Mouse (Mus musculus) midbrain, embryonic 12.5 days (tissue): Measurements from ENCODE around the gene Clps. TPM values are rescaled to one million over a fixed set of nuclear protein-coding genes. Genes with fewer than 3 reads are reported as not detected.
"Not testable (repeated sequence)": the region's sequence is repeated elsewhere in the genome, so short reads cannot be mapped to it uniquely, and the experiment has no call there.

Experiments used
- ATAC-seq: fragments of 200-750 bp; cut with Nextera tagmentation; 2 replicates; pipeline ENCODE4 v1.8.0; 2017; ENCODE audit warnings: low read depth, moderate TSS enrichment, moderate library complexity; ENCODE audit not compliant: low FRiP score
- H3K27ac ChIP-seq: fragments of 300-500 bp; sonication (generic); replicated peaks from 2 replicates; pipeline ENCODE4 v1.5.1; 2016; ENCODE audit warnings: mild to moderate bottlenecking
- H3K27me3 ChIP-seq: fragments of 300-500 bp; sonication (generic); 2 replicates; pipeline ENCODE4 v1.6.1; 2016; ENCODE audit warnings: mild to moderate bottlenecking
- H3K36me3 ChIP-seq: fragments of 300-500 bp; sonication (generic); 2 replicates; pipeline ENCODE4 v1.6.1; 2016
- H3K4me1 ChIP-seq: fragments of 300-500 bp; sonication (generic); 2 replicates; pipeline ENCODE4 v1.6.1; 2016
- H3K4me2 ChIP-seq: fragments of 300-500 bp; sonication (generic); replicated peaks from 2 replicates; pipeline ENCODE4 v1.6.1; 2016; ENCODE audit warnings: mild to moderate bottlenecking, moderate library complexity
- H3K4me3 ChIP-seq: fragments of 300-500 bp; sonication (generic); 2 replicates; pipeline ENCODE4 v1.5.1; 2016; ENCODE audit warnings: mild to moderate bottlenecking
- H3K9ac ChIP-seq: fragments of 300-500 bp; sonication (generic); replicated peaks from 2 replicates; pipeline ENCODE4 v1.6.1; 2016; ENCODE audit warnings: mild to moderate bottlenecking, moderate library complexity
- H3K9me3 ChIP-seq: fragments of 300-500 bp; sonication (generic); 2 replicates; pipeline ENCODE4 v1.6.1; 2016; ENCODE audit warnings: mild to moderate bottlenecking
- WGBS: fragments of 180-500 bp; shearing (Covaris S2); methylation state at CpG from one replicate; pipeline ENCODE4 v1.1.7; 2016; 5-methylcytosine and 5-hydroxymethylcytosine counted together
- polyA plus RNA-seq: library from polyadenylated mRNA; unstranded; fragments of >200 nt; fragmentation: Nextera tagmentation; extraction: Ambion mirVana; gene quantifications from 2 replicates; pipeline ENCODE4 v1.2.1, GENCODE M21; 2016

Clps gene
- polyA plus RNA-seq, 1 experiment from 2014 or later = not detected

DNA sequence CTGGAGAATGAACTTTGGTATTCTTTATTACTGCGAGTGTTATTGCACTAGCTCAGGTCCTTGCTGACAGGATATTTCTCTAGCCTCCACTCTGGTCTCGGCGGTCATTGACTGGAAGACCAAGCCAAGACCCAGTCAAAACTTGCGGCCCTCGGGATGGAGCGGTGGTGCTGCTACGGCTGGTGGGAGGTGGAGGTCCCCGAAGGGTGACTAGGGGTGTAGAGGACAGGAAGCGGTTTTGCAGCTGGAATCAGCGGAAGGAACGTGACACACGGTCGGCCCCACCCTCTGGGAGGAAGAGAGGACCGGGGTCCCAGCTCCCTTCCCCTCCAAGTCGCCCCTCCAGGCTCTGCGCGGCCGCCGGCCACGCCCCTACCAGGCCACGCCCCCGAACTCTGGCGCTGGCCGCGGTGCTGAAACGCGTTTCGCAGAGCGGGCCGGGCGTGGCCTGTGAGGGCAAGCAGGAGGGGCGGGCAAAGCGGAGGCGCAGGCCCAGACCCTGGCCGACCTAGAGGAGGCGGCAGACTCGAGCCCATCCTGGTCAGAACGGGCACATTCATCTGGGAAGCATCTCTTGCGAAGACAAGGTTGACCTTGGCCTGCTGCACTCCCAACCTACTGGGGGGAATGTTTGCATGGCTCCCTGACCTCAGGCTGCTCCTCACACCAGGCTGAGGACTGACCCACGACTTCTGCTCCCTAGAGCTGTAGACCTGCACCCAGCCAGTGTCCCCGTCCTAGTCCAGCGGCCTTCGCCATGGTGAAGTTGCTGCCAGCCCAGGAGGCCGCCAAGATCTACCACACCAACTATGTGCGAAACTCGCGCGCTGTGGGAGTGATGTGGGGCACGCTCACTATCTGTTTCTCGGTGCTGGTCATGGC lies 14.9 kb upstream of the Clps start, which contains the start of gene Lhfpl5:
Gene Lhfpl5, plus strand, starts transcription at position 398 of the 882 bp plus-strand sequence.
- Histone ChIP-seq H3K4me2 (peak within 1 kb of the TSS; percentile 59), H3K9me3 (no peaks in the 10 kb centered on the region), H3K36me3 (no peaks in the 10 kb centered on the region), H3K4me3 (peak within 1 kb of the TSS; percentile 39), H3K27me3 (0 out of 2 replicates have a peak, but pooled peaks cover 14% of the 10 kb centered on the region), H3K4me1 (peaks cover 13% of the 10 kb centered on the region), H3K9ac (peak within 1 kb of the TSS; percentile 28), H3K27ac (no peak within 1 kb of the TSS)
- peak; percentile 77 for ATAC-seq
- 13% methylated on average over 50 of the region's 50 CpGs for WGBS

DNA sequence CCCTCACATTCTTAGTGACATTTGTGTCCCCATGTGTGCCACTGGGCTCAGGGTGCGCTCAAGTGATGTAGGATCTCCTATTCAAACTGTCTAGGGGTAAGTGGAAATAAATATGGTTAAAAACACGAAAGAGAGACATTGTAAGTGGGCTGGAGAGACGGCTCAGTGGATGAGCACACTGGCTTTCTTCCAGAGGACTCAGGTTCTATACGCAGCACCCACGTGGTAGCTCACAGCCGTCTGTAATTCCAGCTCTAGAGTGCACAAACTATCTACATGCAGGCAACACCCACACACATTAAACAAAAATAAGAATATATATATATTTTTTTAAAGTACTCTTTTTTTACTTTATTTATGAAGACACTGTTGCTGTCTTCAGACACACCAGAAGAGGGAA lies 12.4 kb upstream of the Clps start:
- Histone ChIP-seq H3K9ac (no peak overlapping the region), H3K9me3 (no peaks in the 10 kb centered on the region), H3K4me2 (no peak overlapping the region), H3K27me3 (0 out of 2 replicates have a peak, but pooled peaks cover 14% of the 10 kb centered on the region), H3K4me1 (peaks cover 9% of the 10 kb centered on the region), H3K4me3 (no peak overlapping the region), H3K27ac (no peak overlapping the region), H3K36me3 (no peaks in the 10 kb centered on the region)
- WGBS = 80% methylated on average over 6 of the region's 6 CpGs
- ATAC-seq = no peak

DNA sequence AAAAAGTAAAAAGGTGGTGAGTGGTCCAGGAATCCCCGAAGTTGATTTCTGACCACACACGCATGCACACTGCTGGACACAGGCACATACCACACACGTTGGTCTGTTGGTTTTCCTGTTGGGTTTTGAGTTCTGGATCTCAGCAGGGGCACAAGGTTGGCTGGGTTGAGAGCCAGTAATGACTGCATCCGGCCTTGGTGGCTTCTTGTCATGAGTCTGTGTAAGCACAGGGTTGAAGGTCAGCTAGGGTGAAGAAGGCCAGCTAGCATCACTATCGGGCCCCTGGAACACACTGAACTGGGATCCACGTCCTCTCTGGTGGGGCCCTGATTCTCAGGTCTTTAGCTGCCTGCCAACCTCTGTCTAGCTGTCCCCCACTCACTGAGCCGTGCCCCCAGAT lies 12.0 kb upstream of the Clps start:
- WGBS = 86% methylated on average over 7 of the region's 7 CpGs
- Histone ChIP-seq H3K4me2 (no peak overlapping the region), H3K9ac (no peak overlapping the region), H3K4me3 (no peak overlapping the region), H3K9me3 (no peaks in the 10 kb centered on the region), H3K36me3 (no peaks in the 10 kb centered on the region), H3K27ac (no peak overlapping the region), H3K27me3 (0 out of 2 replicates have a peak, but pooled peaks cover 14% of the 10 kb centered on the region), H3K4me1 (peaks cover 9% of the 10 kb centered on the region)
- no peak for ATAC-seq

DNA sequence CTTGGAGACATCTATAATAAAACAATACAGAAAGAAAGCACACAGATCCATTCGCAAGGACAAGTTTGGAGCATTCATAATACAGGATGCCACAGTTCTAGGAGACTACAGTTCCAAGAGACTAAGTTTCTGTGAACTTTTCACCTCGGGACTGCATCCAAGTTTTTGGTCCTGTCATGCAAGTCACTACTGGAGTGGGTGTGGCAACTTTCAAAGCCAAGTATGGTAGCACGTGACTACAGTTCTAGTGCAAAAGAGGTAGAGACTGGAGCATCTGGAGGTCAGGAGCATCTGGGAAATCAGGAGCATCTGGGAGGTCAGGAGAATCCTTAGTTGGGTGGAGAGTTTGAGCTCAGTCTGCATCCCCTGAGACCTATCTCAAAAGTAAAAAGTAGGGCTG lies 11.3 kb upstream of the Clps start:
- no peaks in the 10 kb centered on the region for H3K36me3 ChIP-seq
- no peak for ATAC-seq
- H3K4me1 ChIP-seq = peaks cover 9% of the 10 kb centered on the region
- H3K4me2 ChIP-seq = no peak overlapping the region
- no peaks in the 10 kb centered on the region for H3K9me3 ChIP-seq
- no peak overlapping the region for H3K27ac ChIP-seq
- H3K27me3 ChIP-seq = 0 out of 2 replicates have a peak, but pooled peaks cover 14% of the 10 kb centered on the region
- no peak overlapping the region for H3K9ac ChIP-seq
- 83% methylated on average over 3 of the region's 3 CpGs for WGBS
- H3K4me3 ChIP-seq = no peak overlapping the region

DNA sequence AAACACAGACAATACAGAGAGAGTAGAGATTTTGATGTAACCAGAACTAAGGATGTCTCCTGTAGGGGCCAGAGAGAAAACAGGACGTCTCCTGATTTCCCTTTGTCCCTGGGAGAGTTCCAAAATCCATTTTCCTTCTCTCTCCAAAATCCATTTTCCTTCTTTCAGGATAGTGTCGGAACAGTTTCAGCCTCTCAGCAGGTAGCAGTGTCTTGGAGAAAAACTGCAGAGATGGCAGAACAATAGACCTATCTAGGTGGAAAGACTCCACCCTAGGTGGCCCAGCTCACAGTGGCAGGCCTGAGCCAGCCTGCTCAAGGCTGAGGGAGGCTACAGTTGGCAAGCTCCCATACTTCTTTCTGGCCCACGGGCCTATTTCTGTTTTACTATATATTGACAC lies 7.0 kb upstream of the Clps start:
- 15% methylated on average over 3 of the region's 3 CpGs for WGBS
- Histone ChIP-seq H3K36me3 (no peaks in the 10 kb centered on the region), H3K4me2 (no peak overlapping the region), H3K4me1 (no peaks in the 10 kb centered on the region), H3K27me3 (no peaks in the 10 kb centered on the region), H3K9me3 (no peaks in the 10 kb centered on the region), H3K9ac (no peak overlapping the region), H3K27ac (no peak overlapping the region), H3K4me3 (no peak overlapping the region)
- no peak for ATAC-seq

DNA sequence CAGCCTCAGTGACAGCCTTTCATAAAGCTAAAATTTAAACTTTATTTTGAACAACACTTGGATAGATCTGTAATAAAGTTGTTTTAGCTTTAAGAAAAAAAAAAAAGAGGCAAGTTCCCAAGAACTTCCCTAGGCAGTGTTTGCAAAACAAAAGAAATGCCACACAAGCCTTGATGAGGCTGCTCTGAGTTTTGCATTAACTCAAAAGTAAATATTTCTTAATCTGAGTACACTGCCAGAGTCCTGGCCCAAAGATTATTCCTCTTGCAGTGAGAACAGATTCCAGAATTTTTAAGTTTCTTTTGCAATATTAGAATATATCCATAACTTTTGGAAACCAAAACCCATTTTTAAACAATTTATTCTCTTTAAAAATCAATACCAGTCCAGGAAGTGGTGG lies 4.6 kb upstream of the Clps start:
- H3K9me3 ChIP-seq = no peaks in the 10 kb centered on the region
- no peaks in the 10 kb centered on the region for H3K27me3 ChIP-seq
- ATAC-seq = no peak
- no peak overlapping the region for H3K9ac ChIP-seq
- no peaks in the 10 kb centered on the region for H3K4me1 ChIP-seq
- H3K4me2 ChIP-seq = no peak overlapping the region
- H3K4me3 ChIP-seq = no peak overlapping the region
- H3K36me3 ChIP-seq = no peaks in the 10 kb centered on the region
- no peak overlapping the region for H3K27ac ChIP-seq

DNA sequence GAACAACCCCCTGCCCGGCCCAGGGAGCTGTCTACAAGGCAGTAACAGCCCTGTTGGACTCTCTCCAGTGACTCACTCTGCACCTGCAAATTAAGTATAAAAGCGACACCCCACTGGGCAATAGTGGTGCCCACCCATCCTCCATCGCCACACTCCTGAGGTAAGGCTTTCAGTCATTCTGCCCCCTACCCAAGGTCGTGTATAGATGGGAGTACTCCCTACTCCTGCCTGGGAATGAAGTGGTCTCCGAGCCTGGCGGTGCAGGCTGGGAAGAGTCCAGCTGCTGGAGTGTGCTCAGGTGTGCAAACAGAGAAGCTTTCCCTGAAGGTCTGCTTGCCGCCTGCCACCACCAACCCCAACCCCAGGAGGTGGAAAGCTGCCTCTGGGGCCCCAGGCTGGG lies 1.0 kb upstream of the Clps start:
- ATAC-seq = no peak
- no peaks in the 10 kb centered on the region for H3K9me3 ChIP-seq
- peaks cover 3% of the 10 kb centered on the region; the same call in 1 of the 2 replicates for H3K4me1 ChIP-seq
- no peak overlapping the region for H3K27ac ChIP-seq
- no peaks in the 10 kb centered on the region for H3K27me3 ChIP-seq
- no peak overlapping the region for H3K4me3 ChIP-seq
- H3K9ac ChIP-seq = no peak overlapping the region
- WGBS = 58% methylated on average over 7 of the region's 7 CpGs
- H3K36me3 ChIP-seq = no peaks in the 10 kb centered on the region
- no peak overlapping the region for H3K4me2 ChIP-seq

DNA sequence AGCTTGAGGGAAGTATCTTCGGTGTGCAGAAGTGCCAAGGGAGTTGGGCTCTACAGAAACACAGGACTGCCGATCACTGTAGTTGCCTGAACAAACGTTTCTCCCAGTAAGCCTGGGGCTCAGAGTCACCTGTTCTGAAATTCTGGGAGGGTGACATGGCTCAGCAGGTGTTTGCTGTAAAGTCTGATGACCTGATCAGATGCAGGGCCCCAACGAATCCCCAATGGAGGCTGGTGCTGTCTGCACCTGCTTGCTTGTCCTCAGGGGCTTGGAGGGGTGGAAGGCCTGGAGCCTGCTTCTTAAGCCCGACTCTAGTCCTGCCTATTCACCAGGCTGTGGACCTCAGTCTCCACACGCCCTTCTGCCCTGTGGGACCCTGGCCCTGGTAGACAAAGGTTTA lies 2.8 kb downstream of the Clps start:
- H3K4me3 ChIP-seq = no peak overlapping the region
- no peak for ATAC-seq
- no peaks in the 10 kb centered on the region for H3K36me3 ChIP-seq
- H3K4me2 ChIP-seq = no peak overlapping the region
- no peaks in the 10 kb centered on the region for H3K27me3 ChIP-seq
- no peaks in the 10 kb centered on the region for H3K9me3 ChIP-seq
- H3K9ac ChIP-seq = no peak overlapping the region
- 80% methylated on average over 6 of the region's 6 CpGs for WGBS
- H3K4me1 ChIP-seq = peaks cover 15% of the 10 kb centered on the region
- H3K27ac ChIP-seq = no peak overlapping the region

DNA sequence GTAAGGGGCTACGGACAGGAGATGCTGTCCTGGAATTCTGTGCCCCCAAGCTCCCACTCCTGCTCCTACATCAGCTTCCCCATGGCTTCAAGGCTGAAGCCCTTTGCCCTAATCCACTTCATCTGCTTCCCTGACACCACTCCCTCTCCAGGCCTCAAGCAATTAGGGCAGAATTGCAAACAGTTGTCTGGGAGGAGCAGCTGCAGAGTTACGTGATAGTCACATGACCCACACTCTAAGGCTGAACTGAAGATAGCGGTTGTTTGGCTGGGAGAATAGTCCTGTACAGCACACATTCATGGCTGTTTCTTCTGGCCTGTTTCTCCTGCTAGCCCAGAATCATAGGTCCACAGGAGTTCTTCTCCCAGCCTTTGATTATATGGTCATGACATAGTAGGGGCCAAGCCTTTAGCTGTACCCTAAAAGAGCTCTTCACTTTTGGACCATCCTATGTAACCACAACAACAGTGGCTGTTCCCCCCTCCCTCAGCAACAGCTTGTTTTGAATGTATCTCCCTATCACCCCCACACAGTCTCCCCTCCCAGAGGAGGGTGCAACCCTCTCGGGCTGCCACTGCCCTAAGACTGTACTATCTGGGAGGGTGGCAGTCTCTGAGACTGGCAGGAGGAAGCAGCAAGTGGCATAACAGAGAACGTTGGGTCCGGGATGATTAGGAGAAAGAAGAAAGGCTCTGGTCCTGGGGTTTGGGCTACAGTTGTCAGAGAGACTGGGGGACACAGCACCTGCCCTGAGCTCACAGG lies 3.8 kb downstream of the Clps start:
- no peak overlapping the region for H3K4me3 ChIP-seq
- H3K9ac ChIP-seq = no peak overlapping the region
- H3K9me3 ChIP-seq = no peaks in the 10 kb centered on the region
- H3K27me3 ChIP-seq = no peaks in the 10 kb centered on the region
- WGBS = 56% methylated on average over 6 of the region's 6 CpGs
- H3K36me3 ChIP-seq = no peaks in the 10 kb centered on the region
- no peak for ATAC-seq
- H3K4me2 ChIP-seq = no peak overlapping the region
- H3K4me1 ChIP-seq = peaks cover 15% of the 10 kb centered on the region
- H3K27ac ChIP-seq = no peak overlapping the region

DNA sequence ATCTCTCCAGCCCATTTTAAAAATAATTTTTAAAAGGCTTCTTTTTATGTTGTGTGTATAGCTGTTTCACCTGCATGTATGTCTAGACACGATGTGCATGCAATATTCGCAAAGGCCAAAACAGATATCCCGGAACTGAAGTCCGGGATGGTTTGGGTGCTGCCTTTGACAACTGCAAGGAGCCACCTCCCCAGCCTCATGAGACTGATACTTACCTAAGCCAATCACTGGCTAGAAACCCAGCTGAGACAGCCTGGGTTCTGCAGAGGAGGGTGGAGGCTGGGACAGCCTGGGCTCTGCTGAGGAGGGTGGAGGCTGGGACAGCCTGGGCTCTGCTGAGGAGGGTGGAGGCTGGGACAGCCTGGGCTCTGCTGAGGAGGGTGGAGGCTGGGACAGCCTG lies 6.5 kb downstream of the Clps start:
- H3K9me3 ChIP-seq, H3K4me2 ChIP-seq, H3K27ac ChIP-seq, H3K27me3 ChIP-seq, ATAC-seq, H3K4me3 ChIP-seq, H3K36me3 ChIP-seq, H3K9ac ChIP-seq: not testable (repeated sequence)
- H3K4me1 ChIP-seq = peaks cover 15% of the 10 kb centered on the region
- WGBS = 95% methylated on average over 4 of the region's 4 CpGs

DNA sequence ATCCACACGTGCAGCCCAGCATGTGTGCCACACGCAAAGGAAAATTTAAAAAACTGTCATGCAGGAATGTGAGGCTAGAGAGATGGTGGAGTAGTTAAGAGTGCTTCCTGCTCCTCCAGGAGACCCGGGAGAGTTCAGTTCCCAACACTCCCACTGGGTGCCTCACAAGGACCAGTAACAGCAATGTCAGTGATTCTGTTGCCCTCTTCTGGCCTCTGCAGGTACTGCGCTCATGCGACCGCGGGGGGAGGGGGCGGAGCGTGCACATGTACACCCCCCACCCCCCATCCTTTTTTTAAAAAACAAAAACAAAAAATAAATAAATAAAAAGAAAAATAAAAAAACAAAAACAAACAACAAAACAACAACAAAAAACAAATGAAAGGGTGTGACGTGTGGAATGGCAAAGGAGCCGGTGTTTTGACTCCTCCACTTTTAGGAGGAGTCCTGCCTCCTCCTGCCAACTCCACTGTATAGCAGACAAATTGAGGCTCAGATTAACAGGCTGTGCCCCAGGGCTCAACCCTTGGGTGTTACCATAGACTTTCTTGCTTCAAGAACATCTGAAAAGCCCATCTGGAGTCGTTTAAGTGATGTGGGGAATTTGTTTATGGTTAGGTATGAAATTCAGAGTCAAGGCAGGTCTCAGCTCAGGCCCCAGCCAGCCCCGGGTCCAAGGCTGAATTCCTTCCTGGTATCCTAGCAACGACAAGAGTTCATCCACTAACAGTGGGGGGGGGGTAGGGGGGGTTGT lies 7.3 kb downstream of the Clps start:
- H3K27me3 ChIP-seq = no peaks in the 10 kb centered on the region
- no peaks in the 10 kb centered on the region for H3K36me3 ChIP-seq
- H3K4me1 ChIP-seq = peaks cover 15% of the 10 kb centered on the region
- no peak overlapping the region for H3K4me2 ChIP-seq
- H3K27ac ChIP-seq = no peak overlapping the region
- no peak overlapping the region for H3K9ac ChIP-seq
- no peak for ATAC-seq
- no peak overlapping the region for H3K4me3 ChIP-seq
- H3K9me3 ChIP-seq = no peaks in the 10 kb centered on the region
- WGBS = 5% methylated on average over 14 of the region's 14 CpGs

DNA sequence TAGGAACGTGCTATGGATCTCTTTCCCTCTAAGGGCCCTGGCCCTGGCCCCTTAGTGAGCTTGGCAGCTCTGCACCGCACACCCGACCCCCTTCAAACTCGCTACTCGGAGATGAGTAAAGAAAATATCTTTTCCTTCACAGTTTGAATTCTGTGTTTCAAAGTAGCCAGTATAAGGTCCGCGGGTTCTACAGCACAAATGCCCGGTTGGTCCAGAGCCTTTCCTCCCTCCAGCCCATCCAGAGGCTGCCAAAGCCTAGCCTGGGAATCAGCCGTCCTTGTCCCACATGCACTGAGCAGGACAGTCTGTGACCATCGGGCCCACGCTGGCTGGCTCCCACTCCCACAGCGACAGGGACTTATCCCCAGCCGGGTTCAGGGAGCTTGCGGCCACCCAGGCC lies 11.5 kb downstream of the Clps start, which contains the start of gene Clpsl2:
Gene Clpsl2, plus strand, starts transcription at position 301 of the 400 bp plus-strand sequence.
- H3K36me3 ChIP-seq = no peaks in the 10 kb centered on the region
- no peak for ATAC-seq
- 83% methylated on average over 14 of the region's 14 CpGs for WGBS

More for the DNA sequence above, 11.5 kb downstream of the Clps start, which contains the start of gene Clpsl2:
- H3K4me2 ChIP-seq = no peak within 1 kb of the TSS
- H3K9ac ChIP-seq = no peak within 1 kb of the TSS
- no peaks in the 10 kb centered on the region for H3K9me3 ChIP-seq
- H3K4me1 ChIP-seq = 0 out of 2 replicates have a peak, but pooled peaks cover 3% of the 10 kb centered on the region
- H3K27ac ChIP-seq = no peak within 1 kb of the TSS
- no peaks in the 10 kb centered on the region for H3K27me3 ChIP-seq
- no peak within 1 kb of the TSS for H3K4me3 ChIP-seq
